Mouse (Mus musculus): ENCODE measurements around the gene Kcnn4. TPM values are rescaled to one million over a fixed set of nuclear protein-coding genes. Genes with fewer than 3 reads are reported as not detected.

Kcnn4 gene
- polyA plus RNA-seq (2012; rRNA removed; ENCODE audit: low replicate concordance), result 35.8 and 76.3 TPM in 2 replicates

GRCm38 (mm10) chr7:24369731-24370541 lies at the start of gene Kcnn4:
Kcnn4 (plus strand) TSS chr7:24370263.

DNA sequence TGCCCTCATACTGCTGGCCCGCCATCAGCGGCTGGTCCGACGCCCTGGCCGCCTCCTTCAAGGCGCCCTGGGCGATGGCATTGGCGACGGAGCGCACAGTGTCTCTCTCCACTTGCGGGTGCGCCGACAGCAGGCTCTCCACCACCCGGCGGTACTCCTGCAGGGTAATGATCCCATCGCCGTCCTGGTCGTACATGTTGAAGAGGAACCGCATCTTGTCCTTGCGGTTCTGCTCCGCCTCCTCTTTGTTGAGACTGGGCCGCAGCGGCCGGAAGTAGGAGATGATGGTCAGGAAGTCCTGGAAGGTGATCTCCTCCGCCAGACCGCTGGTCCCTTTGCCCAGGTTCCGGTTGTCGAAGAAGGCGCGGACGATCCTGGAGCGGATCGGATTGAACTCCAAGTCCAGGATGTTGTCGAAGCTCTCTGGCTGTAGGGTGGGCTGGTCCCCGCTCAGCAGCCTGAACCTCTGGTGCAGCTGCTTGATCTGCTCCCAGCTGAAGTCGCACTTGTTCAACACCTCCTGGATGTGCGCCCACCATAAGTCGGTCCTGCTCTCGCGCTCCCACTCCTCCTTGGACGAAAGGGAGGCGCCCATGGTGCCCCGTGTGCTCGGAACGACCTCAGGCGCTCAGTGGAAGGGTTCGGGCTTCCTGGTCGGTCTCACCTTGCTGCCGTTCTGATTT lies 36.6 kb upstream of the Kcnn4 start, which contains the start of gene Tescl:
TSS of gene Tescl (minus strand) at position 633 of the 683 bp plus-strand sequence.

DNA sequence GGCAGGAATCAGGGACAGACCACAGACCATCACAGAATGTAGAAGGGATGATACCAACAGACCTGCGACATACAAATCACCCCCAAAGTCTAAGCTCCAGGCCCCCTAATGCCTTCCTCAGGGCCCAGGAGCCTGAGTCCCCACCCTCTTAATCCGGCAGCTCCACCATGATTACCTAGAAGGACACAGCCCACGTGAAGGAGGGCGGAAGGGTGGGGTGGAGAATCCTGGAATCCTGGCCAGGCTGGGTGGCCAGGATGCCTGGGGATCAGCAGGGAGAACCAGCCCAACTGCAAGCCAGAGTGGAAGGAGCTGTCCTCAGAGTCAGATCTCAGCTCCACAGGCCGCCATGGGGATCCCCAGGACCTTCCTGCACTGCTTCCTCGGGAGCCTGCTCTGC lies 21.2 kb upstream of the Kcnn4 start, which contains the start of gene Lypd5:
TSS of gene Lypd5 (plus strand) at position 301 of the 400 bp plus-strand sequence.

GRCm38 (mm10) chr7:24399256-24400081 lies 29.4 kb downstream of the Kcnn4 start, which contains the start of gene Smg9:
Smg9 (plus strand) TSS chr7:24399619.

Other genes with a start within 250 kb of the Kcnn4 start
- 7.0 and 8.8 TPM in 2 replicates for gene Zfp235, start 236.1 kb upstream of the Kcnn4 start, polyA plus RNA-seq (2012; rRNA removed; ENCODE audit: low replicate concordance)
- gene Zfp114, start 195.2 kb upstream of the Kcnn4 start, polyA plus RNA-seq (2012; rRNA removed; ENCODE audit: low replicate concordance), result 0.39 and 0.66 TPM in 2 replicates
- gene Zfp111, start 158.8 kb upstream of the Kcnn4 start, polyA plus RNA-seq (2012; rRNA removed; ENCODE audit: low replicate concordance), result 1.3 and 2.8 TPM in 2 replicates
- 0.81 and 1.4 TPM in 2 replicates for gene Zfp109, start 132.7 kb upstream of the Kcnn4 start, polyA plus RNA-seq (2012; rRNA removed; ENCODE audit: low replicate concordance)
- gene Zfp108, start 115.5 kb upstream of the Kcnn4 start, polyA plus RNA-seq (2012; rRNA removed; ENCODE audit: low replicate concordance), result 0.42 and 0.96 TPM in 2 replicates
- 1.2 and 2.0 TPM in 2 replicates for gene Zfp93, start 99.8 kb upstream of the Kcnn4 start, polyA plus RNA-seq (2012; rRNA removed; ENCODE audit: low replicate concordance)
- gene Zfp61, start 69.0 kb upstream of the Kcnn4 start, polyA plus RNA-seq (2012; rRNA removed; ENCODE audit: low replicate concordance), result 3.0 and 5.6 TPM in 2 replicates
- 4.3 and 7.8 TPM in 2 replicates for gene Zfp94, start 53.6 kb upstream of the Kcnn4 start, polyA plus RNA-seq (2012; rRNA removed; ENCODE audit: low replicate concordance)
- gene Tescl, start 36.3 kb upstream of the Kcnn4 start, polyA plus RNA-seq (2012; rRNA removed; ENCODE audit: low replicate concordance), result not detected in 2 replicates
- gene Lypd5, start 21.1 kb upstream of the Kcnn4 start, polyA plus RNA-seq (2012; rRNA removed; ENCODE audit: low replicate concordance), result 0.16 and 2.8 TPM in 2 replicates
- 64.5 and 74.1 TPM in 2 replicates for gene Smg9, start 29.4 kb downstream of the Kcnn4 start, polyA plus RNA-seq (2012; rRNA removed; ENCODE audit: low replicate concordance)
- gene Irgc1, start 82.0 kb downstream of the Kcnn4 start, polyA plus RNA-seq (2012; rRNA removed; ENCODE audit: low replicate concordance), result 1.1 and 4.1 TPM in 2 replicates
- 14.8 and 26.7 TPM in 2 replicates for gene Plaur, start 92.2 kb downstream of the Kcnn4 start, polyA plus RNA-seq (2012; rRNA removed; ENCODE audit: low replicate concordance)
- 12.6 and 19.7 TPM in 2 replicates for gene Cadm4, start 111.8 kb downstream of the Kcnn4 start, polyA plus RNA-seq (2012; rRNA removed; ENCODE audit: low replicate concordance)
- 4.9 and 17.5 TPM in 2 replicates for gene Zfp428, start 136.7 kb downstream of the Kcnn4 start, polyA plus RNA-seq (2012; rRNA removed; ENCODE audit: low replicate concordance)
- not detected in 2 replicates for gene AC161166.1, start 142.2 kb downstream of the Kcnn4 start, polyA plus RNA-seq (2012; rRNA removed; ENCODE audit: low replicate concordance)
- 19.0 and 20.6 TPM in 2 replicates for gene Irgq, start 160.4 kb downstream of the Kcnn4 start, polyA plus RNA-seq (2012; rRNA removed; ENCODE audit: low replicate concordance)
- 0.23 and 0.34 TPM in 2 replicates for gene Pinlyp, start 175.9 kb downstream of the Kcnn4 start, polyA plus RNA-seq (2012; rRNA removed; ENCODE audit: low replicate concordance)
- 40.5 and 54.7 TPM in 2 replicates for gene Xrcc1, start 176.0 kb downstream of the Kcnn4 start, polyA plus RNA-seq (2012; rRNA removed; ENCODE audit: low replicate concordance)
- gene Ethe1, start 217.3 kb downstream of the Kcnn4 start, polyA plus RNA-seq (2012; rRNA removed; ENCODE audit: low replicate concordance), result 25.3 and 33.7 TPM in 2 replicates
- gene Zfp575, start 217.4 kb downstream of the Kcnn4 start, polyA plus RNA-seq (2012; rRNA removed; ENCODE audit: low replicate concordance), result 0.22 and 0.80 TPM in 2 replicates
- gene Phldb3, start 240.5 kb downstream of the Kcnn4 start, polyA plus RNA-seq (2012; rRNA removed; ENCODE audit: low replicate concordance), result 3.0 and 6.6 TPM in 2 replicates